Mouse (Mus musculus): ENCODE measurements at regions not wholly inside any gene's neighbourhood (a gene's known extent, or its start where the extent isn't known, plus 50 kb on each side); places are given as distances from the start of the nearest gene placed in this dataset.

- TF ChIP-seq CTCF (conservative IDR thresholded peaks at IDR 0.05; ENCODE audit: insufficient read depth, insufficient read length, low read depth, low read length) (no peak), POLR2A (IDR thresholded peaks at IDR 0.05; ENCODE audit: low read depth, low read length) (no peak)
Measured at GRCm38 (mm10) chr2:117474885-117475542, 132.2 kb upstream of the Rasgrp1 start.

Measured in kidney, adult 2 months (tissue).